Mouse (Mus musculus) neural tube, embryonic 11.5 days (tissue): ENCODE measurements around the gene Ptpa. TPM values are rescaled to one million over a fixed set of nuclear protein-coding genes. Genes with fewer than 3 reads are reported as not detected.
A peak's percentile ranks its signal among the peaks of the same experiment; 100 is the strongest.

Experiments
- ATAC-seq: fragments of 200-750 bp; cut with Nextera tagmentation; 2 replicates; pipeline ENCODE4 v1.8.0; 2017; ENCODE audit warnings: moderate number of reproducible peaks, mild to moderate bottlenecking, moderate TSS enrichment, moderate library complexity; ENCODE audit not compliant: insufficient read depth, low FRiP score, low TSS enrichment
- DNase-seq: peaks from one replicate; pipeline ENCODE4 v3.0.0-alpha.2; 2015; ENCODE audit warnings: low spot score
- H3K27ac ChIP-seq: fragments of 300-500 bp; sonication (generic); 2 replicates; pipeline ENCODE4 v1.5.1; 2014; ENCODE audit warnings: low read depth, mild to moderate bottlenecking, low read length
- H3K27me3 ChIP-seq: fragments of 300-500 bp; sonication (generic); 2 replicates; pipeline ENCODE4 v1.6.1; 2014; ENCODE audit warnings: mild to moderate bottlenecking, low read length, mixed read lengths; ENCODE audit not compliant: control insufficient read depth, insufficient read depth
- H3K36me3 ChIP-seq: fragments of 300-500 bp; sonication (generic); 2 replicates; pipeline ENCODE4 v1.6.1; 2014; ENCODE audit warnings: mild to moderate bottlenecking, low read length, moderate library complexity, mixed read lengths; ENCODE audit not compliant: control insufficient read depth, insufficient read depth
- H3K4me1 ChIP-seq: fragments of 300-500 bp; sonication (generic); 2 replicates; pipeline ENCODE4 v1.6.1; 2014; ENCODE audit warnings: low read length, mixed read lengths; ENCODE audit not compliant: control insufficient read depth, insufficient read depth
- H3K4me2 ChIP-seq: fragments of 300-500 bp; sonication (generic); 2 replicates; pipeline ENCODE4 v1.6.1; 2014; ENCODE audit warnings: low read depth, mild to moderate bottlenecking, moderate library complexity
- H3K4me3 ChIP-seq: fragments of 300-500 bp; sonication (generic); 2 replicates; pipeline ENCODE4 v1.5.1; 2014; ENCODE audit warnings: low read depth, low read length
- H3K9ac ChIP-seq: fragments of 300-500 bp; sonication (generic); 2 replicates; pipeline ENCODE4 v1.6.1; 2014; ENCODE audit warnings: mild to moderate bottlenecking, low read length
- H3K9me3 ChIP-seq: fragments of 300-500 bp; sonication (generic); 2 replicates; pipeline ENCODE4 v1.6.1; 2016; ENCODE audit warnings: low read length; ENCODE audit not compliant: control insufficient read depth
- WGBS: fragments of 180-500 bp; shearing (Covaris S2); extraction: QIAGEN DNeasy Blood & Tissue Kit; methylation state at CpG from one replicate; pipeline ENCODE4 v1.1.7; 2014; 5-methylcytosine and 5-hydroxymethylcytosine counted together
- polyA plus RNA-seq: library from polyadenylated mRNA; unstranded; fragments of >200 nt; fragmentation: Nextera tagmentation; extraction: Ambion mirVana; gene quantifications from 2 replicates; pipeline ENCODE4 v1.2.1, GENCODE M21; 2014

Gene Ptpa
- polyA plus RNA-seq, 1 experiment from 2014 or later: 63.2 TPM

DNA sequence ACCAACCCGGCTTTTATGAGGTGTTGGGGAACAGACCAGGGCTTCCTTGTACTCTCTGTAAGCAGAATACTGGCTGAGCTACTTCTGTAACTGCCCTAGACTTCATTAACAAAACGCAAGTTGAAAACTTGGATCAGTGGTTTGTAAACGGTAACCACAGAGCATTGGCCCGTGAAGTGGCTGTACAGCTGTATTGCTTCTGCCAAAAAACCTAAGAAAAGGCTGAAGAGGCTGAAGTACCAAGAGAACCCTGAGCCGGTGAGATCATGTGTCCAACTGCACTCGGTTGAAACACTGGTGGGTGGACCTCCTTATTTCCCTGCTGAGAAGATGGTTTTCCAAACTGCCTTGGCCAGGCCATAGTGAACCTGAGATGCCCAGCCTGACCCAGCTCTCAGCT is 42.5 kb downstream of the Ptpa start:
- 85% methylated on average over 6 of the region's 6 CpGs for WGBS
- no peaks in the 10 kb centered on the region for H3K36me3 ChIP-seq
- H3K4me1 ChIP-seq: no peaks in the 10 kb centered on the region
- H3K9me3 ChIP-seq: no peaks in the 10 kb centered on the region
- ATAC-seq: no peak
- H3K27me3 ChIP-seq: no peaks in the 10 kb centered on the region
- no peak overlapping the region for H3K27ac ChIP-seq
- no peak overlapping the region for H3K4me3 ChIP-seq
- no peak overlapping the region for H3K4me2 ChIP-seq
- no peak for DNase-seq
- H3K9ac ChIP-seq: no peak overlapping the region

DNA sequence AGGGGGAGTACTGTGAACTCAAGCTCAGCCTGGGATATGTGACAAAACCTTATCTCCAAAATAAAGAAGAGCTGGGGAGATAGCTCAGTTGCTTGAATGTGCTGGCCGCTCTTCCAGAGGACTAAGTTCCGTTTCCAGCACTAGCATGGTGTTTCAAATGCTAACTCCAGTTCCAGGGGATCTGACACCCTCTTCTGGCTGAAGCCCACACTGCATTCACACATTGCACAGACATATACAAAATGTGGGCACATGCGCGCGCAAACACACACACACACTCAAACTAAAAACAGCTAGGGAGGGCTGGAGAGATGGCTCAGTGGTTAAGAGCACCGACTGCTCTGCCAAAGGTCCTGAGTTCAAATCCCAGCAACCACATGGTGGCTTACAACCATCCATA is 43.4 kb downstream of the Ptpa start:
- DNase-seq (no peak), ATAC-seq (no peak)
- Histone ChIP-seq H3K4me2 (no peak overlapping the region), H3K27ac (no peak overlapping the region), H3K9ac (no peak overlapping the region), H3K36me3 (no peaks in the 10 kb centered on the region), H3K27me3 (no peaks in the 10 kb centered on the region), H3K4me1 (no peaks in the 10 kb centered on the region), H3K9me3 (no peaks in the 10 kb centered on the region), H3K4me3 (no peak overlapping the region)
- 87% methylated on average over 6 of the region's 6 CpGs for WGBS

GRCm38 (mm10) chr2:30463341-30463761 is 47.5 kb downstream of the Ptpa start:
- 27% methylated on average over 5 of the region's 5 CpGs for WGBS
- no peaks in the 10 kb centered on the region for H3K9me3 ChIP-seq
- DNase-seq (no peak), ATAC-seq (no peak)
- no peak overlapping the region for H3K27ac ChIP-seq
- H3K9ac ChIP-seq: no peak overlapping the region; the same call in 1 of the 2 replicates
- no peak overlapping the region for H3K4me3 ChIP-seq
- no peaks in the 10 kb centered on the region for H3K27me3 ChIP-seq
- no peaks in the 10 kb centered on the region for H3K4me1 ChIP-seq
- no peaks in the 10 kb centered on the region for H3K36me3 ChIP-seq
- H3K4me2 ChIP-seq: no peak overlapping the region; the same call in 1 of the 2 replicates

DNA sequence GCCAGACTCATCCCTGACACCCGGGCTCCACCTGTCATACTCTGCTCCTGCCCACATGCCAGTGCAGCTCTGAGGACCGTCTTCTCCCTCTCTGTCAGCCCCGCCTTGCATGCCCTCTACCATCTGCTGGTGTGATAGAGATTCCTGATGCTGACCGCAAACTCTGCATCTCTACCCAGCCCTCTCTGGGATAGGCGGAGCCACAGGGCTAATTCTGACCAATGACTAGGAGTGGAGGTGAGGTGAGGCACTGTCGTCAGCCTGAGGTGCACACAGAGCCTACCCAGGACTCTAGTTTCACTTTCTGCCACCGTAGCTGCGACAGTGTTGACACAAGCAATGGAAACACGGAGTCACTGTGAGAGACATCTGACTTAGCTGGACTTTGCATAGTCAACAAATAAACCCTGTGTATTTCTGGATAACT is 48.1 kb downstream of the Ptpa start:
- DNase-seq (peak; percentile 59), ATAC-seq (peak; percentile 65; the same call in 1 of the 2 replicates)
- H3K27me3 ChIP-seq: no peaks in the 10 kb centered on the region
- H3K9me3 ChIP-seq: no peaks in the 10 kb centered on the region
- H3K36me3 ChIP-seq: no peaks in the 10 kb centered on the region
- no peak overlapping the region; the same call in 1 of the 2 replicates for H3K4me3 ChIP-seq
- peaks cover under 1% of the 10 kb centered on the region; the same call in 1 of the 2 replicates for H3K4me1 ChIP-seq
- H3K4me2 ChIP-seq: peak overlapping the region; percentile 32
- H3K9ac ChIP-seq: peak overlapping the region; percentile 5; the same call in 1 of the 2 replicates
- 4% methylated on average over 9 of the region's 9 CpGs for WGBS
- no peak overlapping the region for H3K27ac ChIP-seq

- no peaks in the 10 kb centered on the region for H3K27me3 ChIP-seq
- H3K9ac ChIP-seq: no peak overlapping the region
- ATAC-seq (no peak), DNase-seq (no peak)
- peak overlapping the region; percentile 32 for H3K4me2 ChIP-seq
- no peaks in the 10 kb centered on the region for H3K9me3 ChIP-seq
- no peak overlapping the region for H3K27ac ChIP-seq
- H3K36me3 ChIP-seq: no peaks in the 10 kb centered on the region
- H3K4me1 ChIP-seq: peaks cover 2% of the 10 kb centered on the region; the same call in 1 of the 2 replicates
- WGBS: 74% methylated on average over 5 of the region's 5 CpGs
- H3K4me3 ChIP-seq: no peak overlapping the region
Measured at GRCm38 (mm10) chr2:30464411-30464810, 48.6 kb downstream of the Ptpa start.

DNA sequence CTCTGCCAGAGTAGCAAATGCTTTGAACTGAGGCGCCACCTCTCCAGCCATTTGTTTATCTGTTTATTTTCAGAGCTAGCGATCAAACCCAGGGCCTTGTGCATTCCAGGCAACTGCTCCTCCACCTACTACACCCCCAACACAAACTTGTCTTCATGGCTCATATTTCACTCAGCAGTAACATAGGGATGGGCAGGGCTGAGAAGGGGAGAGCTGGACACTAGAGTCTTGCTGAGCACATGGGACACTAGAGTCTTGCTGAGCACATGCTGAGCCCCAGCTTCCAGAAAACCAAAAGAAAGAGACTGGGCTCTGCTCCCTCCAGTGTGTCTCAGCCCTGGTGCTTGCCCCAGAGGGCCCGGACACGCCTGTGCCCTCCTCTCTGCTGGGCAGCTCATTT is 50.9 kb downstream of the Ptpa start:
- Histone ChIP-seq H3K4me2 (no peak overlapping the region), H3K9ac (no peak overlapping the region), H3K36me3 (no peaks in the 10 kb centered on the region), H3K9me3 (no peaks in the 10 kb centered on the region), H3K4me1 (peaks cover 11% of the 10 kb centered on the region), H3K27me3 (no peaks in the 10 kb centered on the region), H3K27ac (no peak overlapping the region), H3K4me3 (no peak overlapping the region)
- 58% methylated on average over 4 of the region's 4 CpGs for WGBS
- ATAC-seq: no peak
- no peak for DNase-seq

GRCm38 (mm10) chr2:30469009-30469408 is 53.2 kb downstream of the Ptpa start:
- Histone ChIP-seq H3K36me3 (no peaks in the 10 kb centered on the region; the same call in 1 of the 2 replicates), H3K9ac (no peak overlapping the region), H3K27ac (no peak overlapping the region), H3K4me2 (no peak overlapping the region), H3K27me3 (no peaks in the 10 kb centered on the region), H3K9me3 (no peaks in the 10 kb centered on the region), H3K4me1 (peaks cover 11% of the 10 kb centered on the region), H3K4me3 (no peak overlapping the region)
- 52% methylated on average over 6 of the region's 6 CpGs for WGBS
- ATAC-seq: no peak
- no peak for DNase-seq

GRCm38 (mm10) chr2:30469796-30470142 is 53.9 kb downstream of the Ptpa start:
- Histone ChIP-seq H3K9me3 (no peaks in the 10 kb centered on the region), H3K27ac (peak overlapping the region; percentile 72), H3K4me2 (peak overlapping the region; percentile 96), H3K9ac (peak overlapping the region; percentile 65), H3K4me1 (peaks cover 16% of the 10 kb centered on the region), H3K36me3 (no peaks in the 10 kb centered on the region; the same call in 1 of the 2 replicates), H3K27me3 (no peaks in the 10 kb centered on the region), H3K4me3 (peak overlapping the region; percentile 41)
- ATAC-seq (no peak), DNase-seq (peak; percentile 92)
- WGBS: 0% methylated on average over 19 of the region's 19 CpGs

- ATAC-seq (no peak), DNase-seq (peak; percentile 79)
- Histone ChIP-seq H3K4me2 (peak overlapping the region; percentile 96), H3K36me3 (no peaks in the 10 kb centered on the region; the same call in 1 of the 2 replicates), H3K9ac (peak overlapping the region; percentile 65), H3K27me3 (no peaks in the 10 kb centered on the region), H3K9me3 (no peaks in the 10 kb centered on the region), H3K27ac (peak overlapping the region; percentile 72), H3K4me1 (peaks cover 16% of the 10 kb centered on the region), H3K4me3 (peak overlapping the region; percentile 94)
- WGBS: under 1% methylated on average over 46 of the region's 46 CpGs
Measured at GRCm38 (mm10) chr2:30470143-30470946, 54.5 kb downstream of the Ptpa start.
